Comparison of ENCODE assay signal across 9 mouse cellular contexts in genomic region chr19:55218192-55218739, GRCm38 (mm10). TPM values are rescaled to one million over a fixed set of nuclear protein-coding genes. Genes with fewer than 3 reads are reported as not detected.
A peak's percentile ranks its signal among the peaks of the same experiment; 100 is the strongest.
DNase-seq lines count a peak whose midpoint lies in the region; ATAC-seq and TF ChIP-seq lines count a peak whose summit lies in the region.
"Had no signal": no experiment of that assay in that cellular context is flagged by ENCODE, and none has a peak within 500 bp of the region (broad histone marks: within the 10 kb centered on the region; RNA-seq: fewer than 3 reads in every experiment).

No protein-coding gene starts in this region.

- no peaks in the 10 kb centered on the region for H3K9me3 ChIP-seq in heart, embryonic 13.5 days
- H3K9me3 ChIP-seq in kidney, postnatal 0 days (replicated peaks; ENCODE audit: low read length), result no peaks in the 10 kb centered on the region
- no peaks in the 10 kb centered on the region for H3K9me3 ChIP-seq in liver, embryonic 11.5 days (ENCODE audit: control insufficient read depth, low read length)

- H3K4me3 ChIP-seq in brown adipose tissue, adult 24 weeks (ENCODE audit: insufficient read depth, low read depth, low read length), result peak overlapping the region; percentile 57
- peak overlapping the region; percentile 56 for H3K4me3 ChIP-seq in heart, embryonic 13.5 days
- peak overlapping the region; percentile 24 for H3K4me3 ChIP-seq in kidney, postnatal 0 days (replicated peaks; ENCODE audit: low read depth, low read length)
- H3K4me3 ChIP-seq in liver, embryonic 11.5 days (ENCODE audit: low read depth, low read length), result peak overlapping the region; percentile 51
- no peak overlapping the region for H3K4me3 ChIP-seq in myocyte

- H3K36me3 ChIP-seq in heart, embryonic 13.5 days, result no peaks in the 10 kb centered on the region
- H3K36me3 ChIP-seq in kidney, postnatal 0 days (ENCODE audit: insufficient read depth, low read length), result no peaks in the 10 kb centered on the region
- no peaks in the 10 kb centered on the region for H3K36me3 ChIP-seq in liver, embryonic 11.5 days (ENCODE audit: control insufficient read depth, insufficient read depth, low read length)
- no peaks in the 10 kb centered on the region for H3K36me3 ChIP-seq in myocyte (ENCODE audit: control insufficient read depth, insufficient read depth)
- no peaks in the 10 kb centered on the region for H3K36me3 ChIP-seq in splenic B cell, adult 2 months (ENCODE audit: control insufficient read depth, insufficient read depth, low read length, poor library complexity, severe bottlenecking)

- WGBS in heart, embryonic 13.5 days, result 3% methylated on average over 20 of the region's 20 CpGs
- WGBS in kidney, postnatal 0 days, result 5% methylated on average over 20 of the region's 20 CpGs
- WGBS in liver, embryonic 11.5 days, result 3% methylated on average over 20 of the region's 20 CpGs

- H3ac ChIP-seq in myocyte (ENCODE audit: control insufficient read depth, insufficient read length), result no peak overlapping the region

- no peaks in the 10 kb centered on the region for H3K4me1 ChIP-seq in brown adipose tissue, adult 24 weeks (ENCODE audit: control insufficient read depth, insufficient read depth, insufficient read length, low read length)
- peaks cover 21% of the 10 kb centered on the region for H3K4me1 ChIP-seq in heart, embryonic 13.5 days
- H3K4me1 ChIP-seq in kidney, postnatal 0 days (replicated peaks; ENCODE audit: insufficient read depth, low read length), result no peaks in the 10 kb centered on the region; the same call in 1 of the 2 replicates
- peaks cover 13% of the 10 kb centered on the region for H3K4me1 ChIP-seq in liver, embryonic 11.5 days (replicated peaks; ENCODE audit: control insufficient read depth, insufficient read depth, low read length)

- peak overlapping the region; percentile 78 for H3K4me2 ChIP-seq in heart, embryonic 13.5 days
- H3K4me2 ChIP-seq in kidney, postnatal 0 days (ENCODE audit: low read length), result peak overlapping the region; percentile 54
- peak overlapping the region; percentile 72 for H3K4me2 ChIP-seq in liver, embryonic 11.5 days
- H3K4me2 ChIP-seq in myocyte (ENCODE audit: low read depth), result peak overlapping the region; percentile 81

- 0 out of 2 replicates have a peak, but pooled peaks cover 7% of the 10 kb centered on the region for H3K27me3 ChIP-seq in heart, embryonic 13.5 days (replicated peaks)
- no peaks in the 10 kb centered on the region for H3K27me3 ChIP-seq in kidney, postnatal 0 days (ENCODE audit: insufficient read depth, low read length)
- H3K27me3 ChIP-seq in liver, embryonic 11.5 days (replicated peaks; ENCODE audit: control insufficient read depth, insufficient read depth, low read length), result no peaks in the 10 kb centered on the region
- H3K27me3 ChIP-seq in myocyte (ENCODE audit: control insufficient read depth, insufficient read depth, insufficient read length), result no peaks in the 10 kb centered on the region
- H3K27me3 ChIP-seq in splenic B cell, adult 2 months (ENCODE audit: control insufficient read depth, insufficient read depth, low read length, poor library complexity, severe bottlenecking), result no peaks in the 10 kb centered on the region

- peak overlapping the region; percentile 75 for H3K9ac ChIP-seq in heart, embryonic 13.5 days
- H3K9ac ChIP-seq in kidney, postnatal 0 days (ENCODE audit: low read depth, low read length), result 0 out of 2 replicates have a peak overlapping the region, but pooled peaks have one; percentile 31
- H3K9ac ChIP-seq in liver, embryonic 11.5 days (ENCODE audit: low read depth, low read length), result peak overlapping the region; percentile 20

- TF ChIP-seq POLR2A in myocyte (IDR thresholded peaks at IDR 0.05; ENCODE audit: insufficient read length, low read depth), result no peak

- DNase-seq in kidney, postnatal 0 days (ENCODE audit: low spot score), result peak; percentile 89
- peak; percentile 82 for DNase-seq in liver, embryonic 11.5 days (ENCODE audit: low spot score)
- DNase-seq in splenic B cell, adult 2 months (ENCODE audit: low read depth, low spot score), result peak; percentile 82

- no peak overlapping the region for H3K27ac ChIP-seq in brown adipose tissue, adult 24 weeks (replicated peaks; ENCODE audit: low read depth, low read length)
- no peak overlapping the region for H3K27ac ChIP-seq in heart, embryonic 13.5 days (replicated peaks)
- peak overlapping the region; percentile 40; the same call in 1 of the 2 replicates for H3K27ac ChIP-seq in kidney, postnatal 0 days
- H3K27ac ChIP-seq in liver, embryonic 11.5 days (ENCODE audit: low read depth, low read length), result peak overlapping the region; percentile 74

- ATAC-seq in CD4-positive, CD25-positive, alpha-beta regulatory T cell, adult 4 months, result peak; percentile 84
- peak; percentile 79 for ATAC-seq in erythroid progenitor cell, adult 5-6 weeks (replicated peaks; ENCODE audit: low FRiP score, poor library complexity, severe bottlenecking)
- ATAC-seq in heart, embryonic 13.5 days (ENCODE audit: extremely low read depth, insufficient number of reproducible peaks, low FRiP score, low TSS enrichment), result peak; percentile 31; the same call in 1 of the 2 replicates
- peak; percentile 62 for ATAC-seq in kidney, postnatal 0 days (replicated peaks; ENCODE audit: low FRiP score, low read depth)
- ATAC-seq in liver, embryonic 11.5 days (replicated peaks; ENCODE audit: low FRiP score), result peak; percentile 66

- no peaks in the 10 kb centered on the region for H3K79me2 ChIP-seq in myocyte (ENCODE audit: control insufficient read depth, insufficient read depth)

- peak; percentile 90 for TF ChIP-seq CTCF in kidney, postnatal 0 days (IDR thresholded peaks at IDR 0.05; ENCODE audit: low read depth)

TF ChIP-seq in myocyte, 11 proteins besides CTCF, POLR2A, EP300 and RAD21:
- TF ChIP-seq USF1 (IDR thresholded peaks at IDR 0.05; ENCODE audit: low read depth), result no peak
- no peak for TF ChIP-seq CEBPB (IDR thresholded peaks at IDR 0.05; ENCODE audit: insufficient read depth, poor library complexity, severe bottlenecking)
- TF ChIP-seq E2F4 (IDR thresholded peaks at IDR 0.05; ENCODE audit: insufficient read depth), result no peak
- TF ChIP-seq MYOG (IDR thresholded peaks at IDR 0.05; ENCODE audit: control insufficient read depth in 1 of 3, insufficient read depth in 1 of 3, insufficient read length in 2 of 3, low read depth in 2 of 3), result no peak
- TF ChIP-seq TCF3 (IDR thresholded peaks at IDR 0.05; ENCODE audit: insufficient read length, low read depth), result no peak
- no peak for TF ChIP-seq SRF (IDR thresholded peaks at IDR 0.05; ENCODE audit: control insufficient read depth, insufficient read length, low read depth)
- no peak for TF ChIP-seq TCF12 (IDR thresholded peaks at IDR 0.05; ENCODE audit: insufficient read depth, poor library complexity, severe bottlenecking)
- no peak for TF ChIP-seq MYOD1 (IDR thresholded peaks at IDR 0.05; ENCODE audit: control insufficient read depth in 1 of 3, insufficient read length in 2 of 3, low read depth in 2 of 3)
- TF ChIP-seq REST (IDR thresholded peaks at IDR 0.05; ENCODE audit: insufficient read depth, insufficient read length), result no peak
- TF ChIP-seq POLR2AphosphoS2 (IDR thresholded peaks at IDR 0.05; ENCODE audit: insufficient read length, low read depth), result no peak
- TF ChIP-seq MAX (IDR thresholded peaks at IDR 0.05; ENCODE audit: low read depth), result no peak
TF ChIP-seq in myocyte: peak in this region for 0.

RNA-seq across cellular contexts. Expression of gene Gucy2g, which starts 22.8 kb away (rescaled TPM):
- under 1 TPM in 1 of 2 experiments, not detected in 1; 0.15 TPM for polyA plus RNA-seq in CD4-positive, CD25-positive, alpha-beta regulatory T cell, adult 4 months (2017; shearing (Covaris generic))
- not detected in 2 replicates for polyA plus RNA-seq in brown adipose tissue, adult 24 weeks (2012; ENCODE audit: insufficient read depth, insufficient read length, missing spikeins)
- not detected in 2 replicates for total RNA-seq in erythroid progenitor cell, adult 5-6 weeks (2015; ENCODE audit: low replicate concordance)
- not detected in 2 replicates for total RNA-seq in erythroid progenitor cell, adult 5-6 weeks (2017; ENCODE audit: low replicate concordance)
- not detected in 2 replicates for polyA plus RNA-seq in heart, embryonic 13.5 days (2015; fragmentation: Nextera tagmentation; extraction: Ambion mirVana)
- polyA plus RNA-seq in kidney, postnatal 0 days (2015; fragmentation: Nextera tagmentation; extraction: Ambion mirVana), result 0.34 and 0.36 TPM in 2 replicates
- polyA plus RNA-seq in liver, embryonic 11.5 days (2014; fragmentation: Nextera tagmentation; extraction: Ambion mirVana), result 0.04 TPM in 1 of 2 replicates, not detected in the other
- 0.05 TPM for polyA plus RNA-seq in myocyte (2012; fragmentation: generic; extraction: Trizol)

RNA-seq across cellular contexts. Expression of gene Acsl5, which starts 33.5 kb away (rescaled TPM):
- polyA plus RNA-seq in CD4-positive, CD25-positive, alpha-beta regulatory T cell, adult 4 months (2017; shearing (Covaris generic)), result 10 to 100 TPM; 66.4 to 83.1 TPM
- polyA plus RNA-seq in brown adipose tissue, adult 24 weeks (2012; ENCODE audit: insufficient read depth, insufficient read length, missing spikeins), result 279 and 449 TPM in 2 replicates
- 47.4 and 62.0 TPM in 2 replicates for total RNA-seq in erythroid progenitor cell, adult 5-6 weeks (2015; ENCODE audit: low replicate concordance)
- 29.8 and 68.9 TPM in 2 replicates for total RNA-seq in erythroid progenitor cell, adult 5-6 weeks (2017; ENCODE audit: low replicate concordance)
- 32.9 and 36.8 TPM in 2 replicates for polyA plus RNA-seq in heart, embryonic 13.5 days (2015; fragmentation: Nextera tagmentation; extraction: Ambion mirVana)
- 60.6 and 64.8 TPM in 2 replicates for polyA plus RNA-seq in kidney, postnatal 0 days (2015; fragmentation: Nextera tagmentation; extraction: Ambion mirVana)
- polyA plus RNA-seq in liver, embryonic 11.5 days (2014; fragmentation: Nextera tagmentation; extraction: Ambion mirVana), result 125 and 130 TPM in 2 replicates
- 16.0 TPM for polyA plus RNA-seq in myocyte (2012; fragmentation: generic; extraction: Trizol)

RNA-seq across cellular contexts. Expression of gene Tectb, which starts 37.7 kb away (rescaled TPM):
- polyA plus RNA-seq in CD4-positive, CD25-positive, alpha-beta regulatory T cell, adult 4 months (2017; shearing (Covaris generic)), result not detected
- polyA plus RNA-seq in brown adipose tissue, adult 24 weeks (2012; ENCODE audit: insufficient read depth, insufficient read length, missing spikeins), result not detected in 2 replicates
- total RNA-seq in erythroid progenitor cell, adult 5-6 weeks (2015; ENCODE audit: low replicate concordance), result not detected in 2 replicates
- total RNA-seq in erythroid progenitor cell, adult 5-6 weeks (2017; ENCODE audit: low replicate concordance), result not detected in 2 replicates
- not detected in 2 replicates for polyA plus RNA-seq in heart, embryonic 13.5 days (2015; fragmentation: Nextera tagmentation; extraction: Ambion mirVana)
- polyA plus RNA-seq in kidney, postnatal 0 days (2015; fragmentation: Nextera tagmentation; extraction: Ambion mirVana), result 0.05 TPM in 1 of 2 replicates, not detected in the other
- polyA plus RNA-seq in liver, embryonic 11.5 days (2014; fragmentation: Nextera tagmentation; extraction: Ambion mirVana), result not detected in 2 replicates
- not detected for polyA plus RNA-seq in myocyte (2012; fragmentation: generic; extraction: Trizol)
- polyA plus RNA-seq: large intestine, adult 2 months had no signal

Comparison
In these comparisons a context has a peak if more than half of its experiments do, and no peak if none do; other contexts are left out.
1. ATAC-seq: peak in every context shown above with its lines; median percentile 84 in CD4-positive, CD25-positive, alpha-beta regulatory T cell, adult 4 months; 79 in erythroid progenitor cell, adult 5-6 weeks; 66 in liver, embryonic 11.5 days; 62 in kidney, postnatal 0 days; 31 in heart, embryonic 13.5 days.
2. H3K27ac ChIP-seq: peak in kidney, postnatal 0 days (single experiment) and liver, embryonic 11.5 days (single experiment); none in brown adipose tissue, adult 24 weeks (single experiment) and heart, embryonic 13.5 days (single experiment).
3. H3K9ac ChIP-seq: peak in every context shown above with its lines; median percentile 75 in heart, embryonic 13.5 days; 31 in kidney, postnatal 0 days; 20 in liver, embryonic 11.5 days.
4. Peak in every context shown above with its lines, with median percentiles within 50 percentile points of each other: H3K4me2 ChIP-seq and DNase-seq.